Mouse (Mus musculus) gastrocnemius, adult 18-20 months (tissue): ENCODE measurements around the gene 1500011B03Rik. TPM values are rescaled to one million over a fixed set of nuclear protein-coding genes. Genes with fewer than 3 reads are reported as not detected.
A peak's percentile ranks its signal among the peaks of the same experiment; 100 is the strongest.

Experiments used
- DNase-seq: peaks from one replicate; pipeline ENCODE4 v3.0.0; 2021; ENCODE audit warnings: low spot score
- total RNA-seq, 2 experiments: library from RNA; stranded (reverse); gene quantifications; 2 replicates each; pipeline ENCODE4 v1.2.3; 2021

The 1500011B03Rik gene
- total RNA-seq, 2 experiments from 2014 or later: 3.4 to 4.0 TPM

DNA sequence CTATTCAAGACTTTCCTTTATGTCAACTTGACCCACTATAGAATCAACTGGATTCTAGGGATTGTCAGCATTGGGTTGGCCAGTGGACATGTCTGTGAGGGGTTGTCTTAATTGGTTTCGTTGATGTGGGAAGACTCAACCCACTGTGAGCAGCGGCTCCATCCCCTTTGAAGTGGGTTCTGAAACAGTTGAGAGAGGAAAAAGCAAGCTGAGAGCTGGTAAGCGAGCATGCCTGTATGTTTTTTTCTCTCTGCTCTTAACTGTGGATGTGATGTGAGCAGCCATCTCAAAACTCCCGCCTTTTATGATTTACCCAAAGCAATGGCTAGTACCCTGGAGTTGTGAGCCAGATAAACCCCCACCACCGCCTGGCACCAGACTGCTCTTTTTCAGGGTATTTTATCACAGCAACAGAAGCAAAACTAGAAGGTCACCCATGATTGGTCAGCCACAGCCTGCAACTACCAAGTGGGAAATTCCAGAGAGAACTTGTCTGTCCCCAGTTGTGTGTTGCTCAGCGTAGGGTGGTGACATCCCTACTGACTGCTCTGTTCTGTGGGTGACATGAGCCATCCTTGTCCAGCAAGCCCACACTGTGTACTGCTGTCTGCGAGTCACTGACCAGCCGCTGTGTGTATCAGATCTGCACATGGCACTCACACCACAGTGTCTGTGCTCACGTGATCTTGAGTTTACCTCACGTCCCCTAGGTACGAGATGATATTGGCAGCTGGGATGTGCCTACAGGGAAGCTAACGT, 39.7 kb downstream of the 1500011B03Rik start:
- DNase-seq: no peak

- DNase-seq: no peak
Observed at GRCm38 (mm10) chr5:114782991-114783390, 40.3 kb downstream of the 1500011B03Rik start.

DNA sequence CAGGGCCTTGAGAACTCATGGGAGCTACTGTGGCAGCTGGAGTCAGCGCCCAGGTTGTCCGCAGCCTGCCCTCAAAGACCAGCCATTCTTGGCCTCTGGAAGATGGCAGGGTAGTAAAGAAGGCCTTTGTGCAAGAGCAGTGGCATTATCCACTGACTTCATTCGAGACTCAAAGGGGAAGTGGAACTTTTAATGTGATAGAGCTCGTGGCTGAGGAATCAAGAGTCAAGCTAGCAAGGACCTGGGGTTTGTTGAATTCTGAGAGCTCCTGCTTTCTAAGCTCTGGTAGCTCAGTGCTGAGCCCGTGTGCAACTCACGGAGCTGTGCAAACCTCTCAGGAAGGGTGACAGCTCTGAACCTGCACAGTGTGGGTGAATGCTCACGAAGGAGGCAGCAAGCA, 42.4 kb downstream of the 1500011B03Rik start:
- DNase-seq: no peak

DNA sequence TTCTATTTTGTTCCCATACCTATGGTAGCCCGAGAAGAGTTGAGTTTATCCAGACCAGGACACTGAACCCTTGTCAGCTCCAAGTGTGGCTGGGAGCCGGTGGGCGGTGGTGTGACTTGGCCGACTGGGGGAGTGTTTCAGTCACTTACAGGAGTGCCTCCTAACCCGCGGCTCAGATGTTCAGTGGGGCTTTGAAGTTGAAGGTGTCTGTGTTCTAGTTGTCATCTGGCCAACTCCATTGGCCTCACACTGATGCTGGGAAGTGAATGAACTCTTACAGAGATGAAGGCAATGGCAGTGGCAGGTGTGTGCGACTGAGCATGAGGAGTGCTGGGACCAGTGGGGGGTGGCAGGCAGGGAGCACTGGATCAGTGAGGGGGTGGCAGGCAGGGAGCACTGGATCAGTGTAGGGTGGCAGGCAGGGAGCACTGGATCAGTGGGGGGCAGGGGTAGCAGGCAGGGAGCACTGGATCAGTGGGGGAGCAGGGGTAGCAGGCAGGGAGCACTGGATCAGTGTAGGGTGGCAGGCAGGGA, 43.2 kb downstream of the 1500011B03Rik start:
- DNase-seq: no peak

GRCm38 (mm10) chr5:114776174-114776573, 47.1 kb downstream of the 1500011B03Rik start:
- DNase-seq: no peak

DNA sequence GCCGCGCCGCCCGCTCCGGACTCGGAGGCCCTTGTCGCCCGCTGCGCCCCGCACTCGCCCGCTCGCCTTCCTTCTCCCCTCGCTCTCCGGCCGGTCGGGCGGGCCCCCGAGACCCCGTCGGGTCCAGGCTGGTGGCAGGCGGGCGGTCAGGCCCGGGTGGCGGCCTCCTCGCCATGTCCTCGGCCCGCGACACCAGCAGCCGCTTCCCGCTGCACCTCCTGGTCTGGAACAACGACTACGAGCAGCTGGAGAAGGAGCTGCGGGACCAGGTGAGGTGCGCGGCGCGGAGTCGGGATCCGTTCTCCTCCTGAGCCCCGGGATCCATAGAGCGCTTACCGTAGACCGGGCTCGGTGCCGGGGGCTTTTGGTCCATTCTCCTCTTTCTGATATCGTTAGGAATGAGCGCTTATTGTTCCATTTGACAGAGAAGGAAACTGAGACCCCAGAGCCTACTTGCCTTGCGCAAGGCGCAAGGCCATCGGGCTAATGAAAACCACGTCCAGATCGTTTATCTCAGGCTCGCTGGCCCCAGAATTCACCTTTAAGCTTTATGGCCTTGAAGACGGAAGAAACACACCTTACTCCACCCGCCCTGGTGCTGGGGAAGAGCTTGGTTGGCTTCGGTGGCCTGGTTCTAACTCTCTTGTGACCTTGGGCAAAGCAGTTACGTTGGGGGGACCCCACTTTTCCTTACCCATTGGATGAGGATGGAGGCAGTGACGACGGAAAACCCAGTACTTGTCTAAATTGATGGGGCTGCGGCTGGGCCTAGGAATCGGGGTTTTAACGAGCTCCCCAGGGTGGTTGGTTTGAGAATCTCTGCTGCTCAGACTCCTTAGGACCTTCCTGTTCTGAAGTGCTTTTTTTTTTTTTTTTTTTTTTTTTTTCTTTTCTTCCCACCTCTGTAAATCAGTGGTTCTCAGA, 48.0 kb downstream of the 1500011B03Rik start, which contains the start of gene Git2:
Git2 (minus strand) TSS at position 462 of the 924 bp plus-strand sequence.
- DNase-seq: peak; percentile 14

- peak; percentile 91 for DNase-seq
Observed at GRCm38 (mm10) chr5:114774403-114775051, 48.7 kb downstream of the 1500011B03Rik start, which contains the start of gene Ankrd13a. Gene Ankrd13a (plus strand): TSS chr5:114774677.

DNA sequence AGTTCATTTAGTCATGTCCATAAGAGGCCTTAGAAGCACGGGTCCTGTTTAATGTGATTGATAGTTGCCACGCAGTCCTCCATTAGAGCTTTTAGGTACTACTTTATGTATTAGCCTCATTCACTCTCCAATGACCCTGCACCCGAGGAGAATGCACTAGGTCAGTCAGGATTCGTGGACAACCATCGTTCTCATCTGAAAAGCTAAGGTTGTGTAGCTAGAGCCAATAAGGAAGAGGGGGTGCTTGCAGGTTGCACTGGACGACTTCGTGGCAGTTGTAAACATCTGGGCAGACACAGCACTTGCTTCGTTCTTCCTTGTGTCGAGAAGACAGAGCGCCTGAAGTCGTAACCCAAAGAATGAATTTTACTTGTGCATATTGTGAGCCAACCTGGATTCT, 49.5 kb downstream of the 1500011B03Rik start:
- DNase-seq: peak; percentile 11

DNA sequence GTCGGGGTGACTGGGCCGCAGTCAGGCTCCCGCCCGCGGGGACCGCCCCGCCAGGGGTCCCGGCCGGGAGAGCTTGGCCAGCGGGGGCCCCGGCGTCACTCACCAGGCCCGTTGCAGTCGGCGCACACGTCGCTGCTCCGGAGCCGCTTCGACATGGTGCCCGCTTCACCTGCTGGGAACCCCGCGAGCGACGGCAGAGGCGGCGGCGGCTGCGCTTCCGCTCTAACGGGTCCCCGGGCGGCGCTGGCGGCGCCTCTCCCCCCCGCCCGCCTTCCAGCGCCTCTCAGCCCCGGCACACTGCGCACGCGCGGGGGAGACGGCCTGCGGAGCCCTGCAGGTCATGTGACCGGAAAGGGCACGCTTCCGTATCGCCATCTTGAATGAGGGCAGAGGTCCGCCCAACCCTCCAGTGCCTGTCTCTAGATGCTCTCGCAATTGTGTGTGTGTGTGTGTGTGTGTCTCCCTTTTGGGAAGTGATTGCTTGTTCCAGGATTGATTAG, 50.0 kb downstream of the 1500011B03Rik start:
- peak; percentile 97 for DNase-seq

DNA sequence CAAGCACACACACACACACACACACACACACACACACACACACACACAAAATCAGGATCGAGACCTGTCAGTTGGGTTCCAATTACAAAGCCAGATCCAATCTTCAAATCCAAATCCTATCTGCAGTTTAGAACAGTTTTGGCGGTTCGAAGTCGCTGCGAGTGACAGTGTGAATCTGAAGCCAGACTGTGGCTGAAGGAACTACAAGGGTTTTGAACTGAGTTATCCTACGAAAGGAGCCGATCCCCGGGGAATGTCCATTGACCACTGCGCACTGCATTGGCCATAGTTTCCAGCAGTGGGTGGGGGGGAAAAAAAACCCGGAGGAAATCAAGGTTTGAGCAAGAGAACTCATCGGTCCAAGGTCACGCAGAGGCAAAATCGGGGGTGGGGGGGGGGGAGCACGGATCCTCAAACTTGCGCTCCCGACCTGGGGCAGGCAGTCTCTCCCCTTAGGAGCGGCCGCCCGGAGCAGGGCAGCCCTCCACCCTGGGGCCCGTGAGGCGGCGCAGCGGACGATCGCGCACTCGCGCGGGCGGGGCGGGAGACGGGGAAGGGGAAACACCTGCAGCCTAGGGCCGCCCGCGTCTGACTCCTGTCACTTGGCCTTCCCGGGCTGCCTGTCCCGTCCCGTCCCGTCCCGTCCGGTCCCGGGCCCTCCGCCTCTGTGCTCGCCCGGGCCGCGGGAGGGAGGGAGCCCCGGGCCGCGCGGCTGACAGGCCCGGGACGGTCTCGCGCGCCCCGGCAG, 50.6 kb downstream of the 1500011B03Rik start:
- peak; percentile 47 for DNase-seq

DNA sequence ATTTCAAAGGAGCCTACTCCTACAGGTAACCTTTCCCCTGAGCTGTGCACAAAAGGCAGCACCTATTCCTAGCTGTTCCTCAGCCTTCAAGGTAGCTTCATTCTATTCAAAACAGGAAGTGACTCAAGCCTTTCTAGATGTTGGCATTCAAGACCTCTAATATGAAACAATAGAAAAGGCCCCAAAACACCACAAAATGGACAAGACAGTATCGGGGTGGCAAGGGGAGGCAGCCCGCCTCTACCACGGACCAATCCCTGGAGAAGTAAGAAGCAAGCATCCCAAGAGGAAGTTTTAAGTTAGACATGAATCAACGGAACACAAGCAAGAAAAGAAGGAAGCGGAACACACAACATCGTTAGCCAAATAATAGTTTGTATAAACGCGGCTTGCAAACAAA, 51.5 kb downstream of the 1500011B03Rik start:
- no peak for DNase-seq

- no peak for DNase-seq
Observed at GRCm38 (mm10) chr5:114769786-114770185, 53.5 kb downstream of the 1500011B03Rik start.

DNA sequence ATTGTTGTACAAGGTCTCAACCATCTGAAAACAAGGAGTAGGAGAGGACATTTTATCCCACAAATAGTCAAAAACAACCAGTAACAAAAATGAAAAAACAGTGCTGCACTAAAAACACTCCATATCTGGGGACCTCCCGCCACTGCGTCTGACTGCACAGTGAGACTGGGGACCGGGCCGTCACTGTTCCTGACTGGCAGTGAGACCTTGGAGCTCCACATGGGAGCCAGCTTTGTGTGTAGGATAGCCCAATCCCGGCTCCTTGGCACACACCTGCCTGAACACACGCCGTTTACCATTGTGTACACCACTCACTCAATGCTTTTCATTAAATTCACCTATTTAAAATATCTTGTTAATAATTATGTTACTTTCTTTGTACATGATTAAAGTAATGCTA, 56.1 kb downstream of the 1500011B03Rik start:
- DNase-seq: no peak

- no peak for DNase-seq
Observed at GRCm38 (mm10) chr5:114766686-114767085, 56.6 kb downstream of the 1500011B03Rik start.

GRCm38 (mm10) chr5:114764812-114765735, 58.2 kb downstream of the 1500011B03Rik start:
- DNase-seq: no peak

DNA sequence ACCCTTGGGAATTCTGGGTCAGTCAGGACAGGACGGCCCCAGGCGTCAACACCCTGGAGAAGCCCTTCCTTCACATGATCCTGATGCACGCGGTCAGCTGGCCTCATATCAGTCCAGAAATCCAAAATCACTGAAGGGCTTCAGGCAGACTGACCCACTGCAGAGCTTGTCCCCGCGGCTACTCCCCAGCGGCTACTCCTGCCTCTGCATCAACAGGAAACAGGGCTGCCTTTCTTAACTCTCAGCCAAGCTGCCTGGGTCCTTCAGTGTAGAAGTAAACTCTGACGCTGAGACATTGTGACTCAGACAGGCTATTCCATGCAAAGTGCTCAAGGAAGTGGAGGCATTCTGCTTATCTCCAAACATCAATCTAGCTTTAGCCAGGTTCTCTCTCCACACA, 61.3 kb downstream of the 1500011B03Rik start:
- no peak for DNase-seq

DNA sequence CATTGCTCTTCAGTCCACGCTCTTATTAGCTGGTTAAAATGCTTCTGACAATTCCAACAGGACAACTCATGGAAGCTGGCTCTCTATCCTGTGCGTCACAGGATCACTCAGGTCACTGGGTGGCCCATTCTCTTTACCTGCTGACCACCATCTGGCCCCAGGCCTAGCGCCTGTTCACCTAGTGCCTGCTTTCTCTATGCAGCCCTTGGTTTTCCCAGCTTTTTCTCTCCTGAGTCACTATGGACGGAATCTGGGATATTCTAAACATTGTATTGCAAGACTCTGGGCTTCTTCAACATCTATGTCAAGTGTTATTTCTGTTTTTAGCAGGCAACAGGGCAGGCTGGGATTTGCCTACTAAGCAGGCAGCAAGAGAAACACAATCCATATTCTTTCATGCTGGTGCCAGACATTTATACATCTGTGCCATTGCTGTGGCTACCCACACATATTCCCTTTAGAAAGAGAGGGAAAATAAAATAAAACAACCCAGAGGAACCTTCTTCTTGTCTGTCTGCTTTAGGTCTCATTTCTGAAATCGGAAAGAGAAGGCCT, 63.7 kb downstream of the 1500011B03Rik start:
- no peak for DNase-seq
